Mouse (Mus musculus) limb, embryonic 11.5 days (tissue): Measurements from ENCODE around the gene Osbpl10. TPM values are rescaled to one million over a fixed set of nuclear protein-coding genes. Genes with fewer than 3 reads are reported as not detected.

Experiments
- ATAC-seq: fragments of 200-750 bp; cut with Nextera tagmentation; 2 replicates; pipeline ENCODE4 v1.8.0; 2017; ENCODE audit warnings: low read depth; ENCODE audit not compliant: insufficient number of reproducible peaks, low FRiP score, low TSS enrichment
- DNase-seq: peaks from one replicate; pipeline ENCODE4 v3.0.0-alpha.2; 2015; ENCODE audit warnings: low spot score
- H3K27ac ChIP-seq: fragments of 300-500 bp; sonication (generic); replicated peaks from 2 replicates; pipeline ENCODE4 v1.5.1; 2014; ENCODE audit warnings: low read depth, mild to moderate bottlenecking, low read length
- H3K27me3 ChIP-seq: fragments of 300-500 bp; sonication (generic); 2 replicates; pipeline ENCODE4 v1.6.1; 2014; ENCODE audit warnings: mild to moderate bottlenecking, low read length, mixed read lengths; ENCODE audit not compliant: control insufficient read depth, insufficient read depth
- H3K36me3 ChIP-seq: fragments of 300-500 bp; sonication (generic); 2 replicates; pipeline ENCODE4 v1.6.1; 2014; ENCODE audit warnings: mild to moderate bottlenecking, low read length, moderate library complexity, mixed read lengths; ENCODE audit not compliant: control insufficient read depth, insufficient read depth
- H3K4me1 ChIP-seq: fragments of 300-500 bp; sonication (generic); 2 replicates; pipeline ENCODE4 v1.6.1; 2014; ENCODE audit warnings: low read length, mixed read lengths; ENCODE audit not compliant: control insufficient read depth, insufficient read depth
- H3K4me2 ChIP-seq: fragments of 300-500 bp; sonication (generic); 2 replicates; pipeline ENCODE4 v1.6.1; 2014; ENCODE audit warnings: low read depth, mild to moderate bottlenecking, moderate library complexity; ENCODE audit not compliant: severe bottlenecking
- H3K4me3 ChIP-seq: fragments of 300-500 bp; sonication (generic); 2 replicates; pipeline ENCODE4 v1.5.1; 2014; ENCODE audit warnings: low read depth, low read length
- H3K9ac ChIP-seq: fragments of 300-500 bp; sonication (generic); 2 replicates; pipeline ENCODE4 v1.6.1; 2014; ENCODE audit warnings: mild to moderate bottlenecking, low read length
- H3K9me3 ChIP-seq: fragments of 300-500 bp; sonication (generic); 2 replicates; pipeline ENCODE4 v1.6.1; 2016; ENCODE audit warnings: low read length; ENCODE audit not compliant: control insufficient read depth
- WGBS: fragments of 180-500 bp; shearing (Covaris S2); extraction: QIAGEN DNeasy Blood & Tissue Kit; methylation state at CpG from one replicate; pipeline ENCODE4 v1.1.7; 2014; 5-methylcytosine and 5-hydroxymethylcytosine counted together
- polyA plus RNA-seq: library from polyadenylated mRNA; unstranded; fragments of >200 nt; fragmentation: Nextera tagmentation; extraction: Ambion mirVana; gene quantifications from 2 replicates; pipeline ENCODE4 v1.2.1, GENCODE M21; 2014

Osbpl10 gene
- 1.3 and 1.4 TPM in 2 replicates for polyA plus RNA-seq

GRCm38 (mm10) chr9:114978281-114979111 lies at the start of gene Osbpl10:
TSS of gene Osbpl10 (plus strand) at chr9:114978569.
- Histone ChIP-seq H3K27me3 (peaks cover 12% of the 10 kb centered on the region), H3K4me1 (peaks cover 3% of the 10 kb centered on the region; the same call in 1 of the 2 replicates), H3K4me2 (peak within 1 kb of the TSS; percentile 89), H3K9me3 (no peaks in the 10 kb centered on the region), H3K9ac (peak within 1 kb of the TSS; percentile 81), H3K36me3 (no peaks in the 10 kb centered on the region), H3K4me3 (peak within 1 kb of the TSS; percentile 67), H3K27ac (no peak within 1 kb of the TSS; the same call in 1 of the 2 replicates)
- DNase-seq (peak; percentile 86), ATAC-seq (peak; percentile 85)
- WGBS: under 1% methylated on average over 35 of the region's 86 CpGs

DNA sequence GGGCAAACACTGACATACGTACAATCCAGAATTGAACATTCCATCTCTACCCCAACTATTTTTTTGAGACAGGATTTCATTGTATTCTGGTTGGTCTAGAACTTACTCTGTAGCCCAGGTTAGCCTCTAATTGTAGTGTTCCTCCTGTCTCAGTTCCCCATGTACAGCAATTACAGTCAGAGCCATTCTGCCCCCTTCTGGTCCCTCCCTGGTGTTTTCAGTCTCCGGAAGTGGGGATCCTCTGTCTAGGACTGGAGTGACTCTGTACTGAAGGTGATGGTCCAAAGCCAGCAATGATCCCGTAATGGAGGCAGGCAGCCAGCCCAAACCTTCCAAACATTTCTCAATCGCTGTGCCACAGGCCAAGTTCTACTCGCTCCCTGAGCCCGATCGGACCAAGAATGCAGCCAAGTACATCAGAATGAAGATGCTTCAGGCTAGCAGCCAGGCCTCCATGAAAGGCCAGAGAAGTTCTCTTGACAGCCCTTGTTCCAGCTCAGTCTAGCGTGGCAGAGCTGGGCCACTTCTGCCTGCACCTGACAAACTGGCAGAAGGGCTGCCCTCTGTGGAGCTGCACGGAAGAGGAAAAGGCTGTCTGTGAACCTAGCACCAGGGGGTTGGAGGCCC lies 47.8 kb upstream of the Osbpl10 start:
- DNase-seq (no peak), ATAC-seq (no peak)
- no peak overlapping the region for H3K4me2 ChIP-seq
- H3K36me3 ChIP-seq: no peaks in the 10 kb centered on the region
- no peak overlapping the region for H3K27ac ChIP-seq
- no peak overlapping the region for H3K4me3 ChIP-seq
- WGBS: 91% methylated on average over 9 of the region's 9 CpGs
- no peak overlapping the region for H3K9ac ChIP-seq
- H3K4me1 ChIP-seq: peaks cover 7% of the 10 kb centered on the region; the same call in 1 of the 2 replicates
- no peaks in the 10 kb centered on the region for H3K27me3 ChIP-seq
- H3K9me3 ChIP-seq: no peaks in the 10 kb centered on the region

DNA sequence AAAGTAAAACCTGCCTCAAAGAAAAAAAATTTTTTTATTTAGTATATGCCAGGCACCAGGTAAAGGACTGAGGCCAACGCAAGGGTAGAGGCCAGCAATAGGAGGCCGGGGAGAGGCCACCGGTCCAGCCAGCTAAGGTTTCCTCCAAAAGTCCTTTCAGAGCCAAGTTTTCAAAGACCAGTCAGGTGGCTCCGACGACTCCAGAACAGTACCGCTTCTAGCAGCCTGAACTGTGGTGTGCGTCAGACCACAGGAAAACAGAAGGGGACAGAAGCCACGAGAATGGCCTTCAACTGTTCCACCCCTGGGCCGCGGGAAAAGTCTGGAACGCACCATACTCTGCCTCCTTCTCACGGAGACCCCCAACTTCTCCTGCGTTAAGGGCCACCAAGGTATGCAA lies 45.8 kb upstream of the Osbpl10 start:
- ATAC-seq (no peak), DNase-seq (no peak)
- Histone ChIP-seq H3K36me3 (no peaks in the 10 kb centered on the region), H3K27me3 (no peaks in the 10 kb centered on the region), H3K4me1 (peaks cover 7% of the 10 kb centered on the region; the same call in 1 of the 2 replicates), H3K4me3 (peak overlapping the region; percentile 75), H3K9ac (no peak overlapping the region), H3K9me3 (no peaks in the 10 kb centered on the region), H3K4me2 (peak overlapping the region; percentile 92), H3K27ac (no peak overlapping the region)
- WGBS: 26% methylated on average over 13 of the region's 13 CpGs

DNA sequence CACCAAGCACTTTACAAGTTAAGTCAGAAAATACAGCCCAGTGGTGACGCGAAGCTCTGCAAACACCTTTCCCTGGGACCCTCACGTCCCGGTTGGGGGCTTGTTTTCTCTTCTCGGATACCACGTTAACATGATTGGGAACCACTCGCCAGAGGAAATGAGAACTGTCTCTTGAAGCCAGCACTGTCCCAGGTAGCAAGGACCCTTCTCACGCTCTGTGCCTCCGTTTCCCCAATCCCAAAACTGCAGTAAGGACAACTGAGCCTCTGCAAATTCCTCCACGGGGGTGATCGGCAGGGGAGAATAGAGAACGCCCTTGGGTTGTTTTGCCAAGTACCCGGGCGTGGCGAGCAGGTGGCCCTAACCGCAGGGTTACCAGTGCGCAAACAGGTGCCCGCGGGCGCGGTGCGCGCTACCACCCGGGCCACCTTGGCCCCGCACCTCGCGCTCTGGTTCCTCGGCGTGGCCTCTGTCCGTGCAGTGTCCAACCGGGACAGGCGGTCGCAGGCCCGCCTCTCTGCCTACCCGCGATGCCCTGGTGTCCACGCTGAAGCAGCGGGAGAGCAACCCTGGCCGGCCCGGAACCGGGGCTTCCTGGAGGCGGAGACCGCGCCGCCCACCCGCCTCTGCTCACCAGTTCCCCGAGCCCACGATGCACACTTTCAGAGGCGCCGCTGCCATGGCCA lies 45.2 kb upstream of the Osbpl10 start:
- peak overlapping the region; percentile 75 for H3K4me3 ChIP-seq
- H3K9ac ChIP-seq: peak overlapping the region; percentile 74
- peak; percentile 41 for DNase-seq
- no peak overlapping the region for H3K27ac ChIP-seq
- H3K4me1 ChIP-seq: peaks cover 7% of the 10 kb centered on the region; the same call in 1 of the 2 replicates
- H3K4me2 ChIP-seq: peak overlapping the region; percentile 92
- WGBS: under 1% methylated on average over 50 of the region's 50 CpGs
- no peaks in the 10 kb centered on the region for H3K36me3 ChIP-seq
- H3K27me3 ChIP-seq: no peaks in the 10 kb centered on the region
- no peak; the same call in 1 of the 2 replicates for ATAC-seq
- H3K9me3 ChIP-seq: no peaks in the 10 kb centered on the region

- DNase-seq: peak; percentile 98
- peak within 1 kb of the TSS; percentile 92 for H3K4me2 ChIP-seq
- H3K4me3 ChIP-seq: peak within 1 kb of the TSS; percentile 75
- WGBS: 0% methylated on average over 30 of the region's 30 CpGs
- no peaks in the 10 kb centered on the region for H3K36me3 ChIP-seq
- H3K9ac ChIP-seq: peak within 1 kb of the TSS; percentile 74
- H3K27ac ChIP-seq: no peak within 1 kb of the TSS
- peak; percentile 97 for ATAC-seq
- peaks cover 7% of the 10 kb centered on the region; the same call in 1 of the 2 replicates for H3K4me1 ChIP-seq
- H3K9me3 ChIP-seq: no peaks in the 10 kb centered on the region
- H3K27me3 ChIP-seq: no peaks in the 10 kb centered on the region
These were observed 44.6 kb upstream of the Osbpl10 start, which contains the start of gene Gpd1l for GRCm38 (mm10) chr9:114933723-114934171. TSS of gene Gpd1l (minus strand) at chr9:114933987.

GRCm38 (mm10) chr9:114934231-114934630 lies 44.1 kb upstream of the Osbpl10 start:
- Histone ChIP-seq H3K9ac (no peak overlapping the region), H3K9me3 (no peaks in the 10 kb centered on the region), H3K36me3 (no peaks in the 10 kb centered on the region), H3K27ac (no peak overlapping the region), H3K4me1 (peaks cover 7% of the 10 kb centered on the region; the same call in 1 of the 2 replicates), H3K4me3 (no peak overlapping the region), H3K27me3 (no peaks in the 10 kb centered on the region), H3K4me2 (peak overlapping the region; percentile 92; the same call in 1 of the 2 replicates)
- WGBS: 63% methylated on average over 11 of the region's 11 CpGs
- ATAC-seq (no peak), DNase-seq (no peak)

DNA sequence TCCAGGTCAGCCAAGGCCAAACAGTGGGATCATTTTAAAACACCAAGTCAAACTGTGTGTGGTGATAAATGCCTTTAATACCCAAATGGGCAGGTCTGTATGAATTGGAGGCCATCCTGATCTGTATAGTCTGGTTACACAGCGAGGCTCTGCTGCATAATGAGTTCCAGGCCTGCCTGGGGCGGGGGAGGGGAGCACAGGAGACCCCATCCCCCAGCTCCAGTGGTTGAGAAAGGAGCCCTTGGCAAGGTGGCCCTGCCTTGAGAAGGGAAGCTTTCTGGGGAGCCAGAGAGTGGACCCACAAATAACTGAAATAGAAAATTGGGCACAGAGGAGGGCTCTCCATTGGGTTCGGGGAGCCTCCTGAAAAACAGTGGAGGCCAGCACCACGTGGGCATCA lies 43.0 kb upstream of the Osbpl10 start:
- 64% methylated on average over 4 of the region's 4 CpGs for WGBS
- ATAC-seq: no peak
- no peak overlapping the region for H3K27ac ChIP-seq
- no peaks in the 10 kb centered on the region for H3K27me3 ChIP-seq
- H3K9ac ChIP-seq: no peak overlapping the region
- no peaks in the 10 kb centered on the region for H3K36me3 ChIP-seq
- no peak overlapping the region for H3K4me2 ChIP-seq
- no peaks in the 10 kb centered on the region for H3K9me3 ChIP-seq
- no peak overlapping the region for H3K4me3 ChIP-seq
- peak; percentile 50 for DNase-seq
- H3K4me1 ChIP-seq: peaks cover 7% of the 10 kb centered on the region; the same call in 1 of the 2 replicates

- DNase-seq (no peak), ATAC-seq (no peak)
- H3K27me3 ChIP-seq: no peaks in the 10 kb centered on the region
- H3K9ac ChIP-seq: no peak overlapping the region
- 91% methylated on average over 2 of the region's 2 CpGs for WGBS
- no peak overlapping the region for H3K4me2 ChIP-seq
- no peak overlapping the region for H3K4me3 ChIP-seq
- H3K4me1 ChIP-seq: peaks cover 7% of the 10 kb centered on the region; the same call in 1 of the 2 replicates
- H3K36me3 ChIP-seq: no peaks in the 10 kb centered on the region
- no peaks in the 10 kb centered on the region for H3K9me3 ChIP-seq
- no peak overlapping the region for H3K27ac ChIP-seq
These were observed 41.7 kb upstream of the Osbpl10 start for GRCm38 (mm10) chr9:114936687-114937086.
